Mouse (Mus musculus) midbrain, embryonic 11.5 days (tissue): ENCODE measurements around the gene Tacc2. TPM values are rescaled to one million over a fixed set of nuclear protein-coding genes. Genes with fewer than 3 reads are reported as not detected.
"Not testable (repeated sequence)": the region's sequence is repeated elsewhere in the genome, so short reads cannot be mapped to it uniquely, and the experiment has no call there.

Experiments used
- ATAC-seq: fragments of 200-750 bp; cut with Nextera tagmentation; 2 replicates; pipeline ENCODE4 v1.8.0; 2017; ENCODE audit warnings: moderate TSS enrichment, moderate library complexity; ENCODE audit not compliant: low FRiP score
- DNase-seq: peaks from one replicate; pipeline ENCODE4 v3.0.0; 2015; ENCODE audit warnings: low spot score; ENCODE audit errors: missing footprints
- H3K27ac ChIP-seq: fragments of 300-500 bp; sonication (generic); 2 replicates; pipeline ENCODE4 v1.5.1; 2014; ENCODE audit warnings: low read depth, low read length
- H3K27me3 ChIP-seq: fragments of 300-500 bp; sonication (generic); 2 replicates; pipeline ENCODE4 v1.6.1; 2014; ENCODE audit warnings: mild to moderate bottlenecking, low read length, moderate library complexity, mixed read lengths; ENCODE audit not compliant: control insufficient read depth, insufficient read depth
- H3K36me3 ChIP-seq: fragments of 300-500 bp; sonication (generic); 2 replicates; pipeline ENCODE4 v1.6.1; 2014; ENCODE audit warnings: mild to moderate bottlenecking, low read length, moderate library complexity, mixed read lengths; ENCODE audit not compliant: control insufficient read depth, insufficient read depth
- H3K4me1 ChIP-seq: fragments of 300-500 bp; sonication (generic); 2 replicates; pipeline ENCODE4 v1.6.1; 2014; ENCODE audit warnings: low read length; ENCODE audit not compliant: control insufficient read depth, insufficient read depth
- H3K4me2 ChIP-seq: fragments of 300-500 bp; sonication (generic); 2 replicates; pipeline ENCODE4 v1.6.1; 2014; ENCODE audit warnings: mild to moderate bottlenecking, moderate library complexity
- H3K4me3 ChIP-seq: fragments of 300-500 bp; sonication (generic); 2 replicates; pipeline ENCODE4 v1.5.1; 2014; ENCODE audit warnings: low read depth, low read length
- H3K9ac ChIP-seq: fragments of 300-500 bp; sonication (generic); 2 replicates; pipeline ENCODE4 v1.6.1; 2014; ENCODE audit warnings: low read length
- H3K9me3 ChIP-seq: fragments of 300-500 bp; sonication (generic); 2 replicates; pipeline ENCODE4 v1.6.1; 2016; ENCODE audit warnings: low read length; ENCODE audit not compliant: control insufficient read depth
- WGBS: fragments of 180-500 bp; shearing (Covaris S2); extraction: QIAGEN DNeasy Blood & Tissue Kit; methylation state at CpG from one replicate; pipeline ENCODE4 v1.1.7; 2014; 5-methylcytosine and 5-hydroxymethylcytosine counted together
- polyA plus RNA-seq: library from polyadenylated mRNA; unstranded; fragments of >200 nt; fragmentation: Nextera tagmentation; extraction: Ambion mirVana; gene quantifications from 2 replicates; pipeline ENCODE4 v1.2.1, GENCODE M21; 2014

Tacc2 gene
- 45.8 and 47.3 TPM in 2 replicates for polyA plus RNA-seq

DNA sequence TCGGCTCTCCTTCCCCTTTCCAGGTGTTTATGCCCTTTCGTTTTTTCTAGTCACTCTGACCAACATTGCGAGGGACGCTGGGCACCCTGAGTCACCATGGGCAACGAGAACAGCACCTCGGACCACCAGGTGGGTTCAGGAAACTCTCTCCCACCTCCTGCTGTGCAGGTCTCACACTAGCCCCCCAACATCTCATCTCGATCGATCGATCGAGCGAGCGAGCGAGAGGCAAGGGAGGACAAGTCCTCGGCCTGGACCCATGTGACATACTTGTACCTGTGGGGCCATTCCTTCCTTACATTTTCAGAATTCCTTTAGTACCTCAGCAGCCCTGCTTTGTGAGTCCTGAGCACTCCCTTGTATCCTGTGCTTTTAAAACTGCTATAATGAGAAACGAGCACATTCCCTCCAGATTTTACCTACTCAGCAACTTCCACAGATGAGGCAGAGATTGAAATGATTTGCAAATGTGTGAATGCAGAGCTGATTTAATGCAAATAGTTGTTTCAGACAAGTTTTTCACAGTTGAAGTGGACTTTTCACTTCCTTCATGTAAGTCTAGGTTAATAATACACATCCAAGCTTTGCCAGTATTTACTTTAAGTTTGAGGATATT is at the start of gene Tacc2:
Gene Tacc2 (plus strand): TSS at position 51 of the 616 bp plus-strand sequence.
- Histone ChIP-seq H3K9me3 (no peaks in the 10 kb centered on the region), H3K27ac (no peak within 1 kb of the TSS), H3K27me3 (no peaks in the 10 kb centered on the region), H3K4me3 (no peak within 1 kb of the TSS), H3K4me2 (no peak within 1 kb of the TSS), H3K4me1 (no peaks in the 10 kb centered on the region), H3K36me3 (no peaks in the 10 kb centered on the region), H3K9ac (no peak within 1 kb of the TSS)
- WGBS, result 54% methylated on average over 15 of the region's 15 CpGs
- DNase-seq, result peak; percentile 78
- no peak for ATAC-seq

DNA sequence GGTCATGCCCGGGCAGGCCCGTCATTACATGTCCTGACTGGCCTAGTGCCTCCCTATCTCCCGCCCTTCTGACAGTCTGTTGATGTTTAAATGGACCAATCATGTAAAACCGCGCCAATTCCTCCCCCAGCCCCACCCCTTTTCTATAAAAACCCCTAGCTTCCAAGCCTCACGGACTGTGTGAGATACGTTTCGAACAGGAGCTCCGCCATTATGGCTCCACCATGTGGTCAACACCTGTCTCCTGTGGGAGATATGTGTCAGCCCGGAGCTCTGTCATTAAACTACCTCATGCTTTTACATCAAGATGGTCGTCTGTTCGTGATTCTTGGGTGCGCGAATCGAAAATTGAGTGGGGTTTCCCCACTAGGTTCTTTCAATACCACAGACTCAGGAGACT is 46.1 kb upstream of the Tacc2 start:
- not testable (repeated sequence) for H3K9me3 ChIP-seq, H3K9ac ChIP-seq, H3K27ac ChIP-seq, H3K4me3 ChIP-seq, H3K27me3 ChIP-seq, H3K36me3 ChIP-seq, ATAC-seq, H3K4me2 ChIP-seq, DNase-seq, H3K4me1 ChIP-seq
- WGBS, result 98% methylated on average over 14 of the region's 15 CpGs

DNA sequence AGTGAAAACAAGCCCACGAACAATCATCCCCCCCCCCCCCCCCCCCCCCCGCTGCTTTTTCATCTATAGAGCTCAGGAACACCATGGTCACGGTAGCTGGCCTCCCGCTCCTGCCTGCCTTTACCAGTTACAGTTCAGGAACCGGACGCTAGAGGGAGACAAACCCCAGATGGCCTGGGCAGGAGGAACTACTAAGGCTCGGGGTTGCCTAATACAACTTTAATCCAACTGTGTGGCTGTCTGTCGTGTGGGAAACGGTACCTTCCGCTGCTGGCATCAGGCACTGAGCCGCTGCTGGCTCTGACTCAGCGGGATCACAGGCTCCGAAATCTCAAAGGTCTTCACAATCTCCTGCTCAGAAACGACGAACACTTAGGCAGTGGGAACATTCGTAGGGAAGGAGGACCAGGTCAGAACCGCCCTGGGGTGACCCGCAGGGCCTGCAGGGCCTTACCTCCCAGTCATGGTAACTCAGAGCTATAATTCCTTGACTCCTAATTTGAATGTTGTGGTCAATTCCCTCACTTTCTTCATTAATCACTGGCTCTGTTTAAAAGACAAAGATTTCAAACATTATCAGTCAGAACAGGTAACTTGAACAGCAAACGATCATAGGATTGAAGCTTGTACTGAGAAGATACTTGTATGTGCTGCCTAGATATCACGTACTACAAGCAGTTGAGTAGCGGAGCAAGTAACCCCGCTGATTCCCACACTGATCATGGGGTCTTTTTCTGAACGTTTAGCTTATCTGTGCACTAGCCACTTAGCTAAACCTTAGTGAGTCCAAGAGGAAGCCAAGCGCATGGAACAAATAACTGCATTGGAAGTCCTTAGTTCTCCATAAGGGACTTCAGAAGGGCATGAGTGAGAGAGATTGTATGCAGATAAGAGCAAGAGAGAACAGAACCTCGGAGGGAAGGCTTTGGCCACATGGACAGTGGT is 43.6 kb upstream of the Tacc2 start:
- peak; percentile 69 for ATAC-seq

DNA sequence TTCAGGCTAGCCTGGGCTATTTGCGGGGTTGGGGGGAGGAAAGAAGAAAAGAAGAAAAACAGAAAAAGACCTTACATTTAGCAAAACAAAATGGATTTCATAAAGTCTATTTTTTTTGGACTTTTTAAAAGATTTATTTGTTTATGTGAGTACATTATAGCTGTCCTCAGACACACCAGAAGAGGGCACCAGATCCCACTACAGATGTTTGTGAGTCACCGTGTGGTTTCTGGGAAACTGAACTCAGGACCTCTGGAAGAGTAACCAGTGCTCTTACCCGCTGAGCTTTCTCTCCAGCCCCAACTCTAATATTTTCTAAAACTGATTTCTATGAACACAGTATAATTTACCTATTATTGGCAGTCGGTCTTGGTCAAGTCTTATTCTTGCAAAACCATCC is 42.1 kb upstream of the Tacc2 start:
- no peak overlapping the region for H3K4me3 ChIP-seq
- DNase-seq, result peak; percentile 82

More for the DNA sequence above, 43.6 kb upstream of the Tacc2 start:
- Histone ChIP-seq H3K4me3 (no peak overlapping the region), H3K27me3 (no peaks in the 10 kb centered on the region), H3K4me2 (no peak overlapping the region), H3K27ac (no peak overlapping the region), H3K36me3 (peaks cover 13% of the 10 kb centered on the region), H3K9ac (no peak overlapping the region), H3K4me1 (no peaks in the 10 kb centered on the region), H3K9me3 (no peaks in the 10 kb centered on the region)
- WGBS, result 49% methylated on average over 23 of the region's 25 CpGs
- peak; percentile 99 for DNase-seq

DNA sequence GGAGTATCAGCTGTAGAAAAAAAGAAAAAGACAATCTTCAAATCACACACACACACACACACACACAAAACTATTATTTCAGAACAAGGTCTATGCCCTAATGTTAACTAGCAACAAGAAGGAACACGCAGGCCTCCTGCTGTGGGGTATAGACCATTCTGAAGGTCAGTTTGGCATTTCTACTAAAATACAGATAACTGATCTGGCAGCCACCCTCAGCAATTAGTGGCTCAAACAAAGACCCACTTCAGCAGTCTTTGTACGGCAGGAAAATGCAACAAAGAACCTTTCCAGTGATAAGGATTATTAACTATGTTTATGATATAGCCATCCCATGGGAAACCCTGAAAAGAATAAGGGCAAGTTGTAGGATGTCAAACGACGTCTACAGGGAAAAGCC is 40.2 kb upstream of the Tacc2 start:
- Histone ChIP-seq H3K36me3 (peaks cover 14% of the 10 kb centered on the region), H3K27ac (no peak overlapping the region)
- 97% methylated on average over 4 of the region's 4 CpGs for WGBS

More for the DNA sequence above, 42.1 kb upstream of the Tacc2 start:
- no peaks in the 10 kb centered on the region for H3K9me3 ChIP-seq
- no peaks in the 10 kb centered on the region for H3K4me1 ChIP-seq
- H3K9ac ChIP-seq, result no peak overlapping the region
- H3K36me3 ChIP-seq, result peaks cover 17% of the 10 kb centered on the region
- no peak overlapping the region for H3K27ac ChIP-seq
- no peak for ATAC-seq
- no peak overlapping the region for H3K4me2 ChIP-seq
- H3K27me3 ChIP-seq, result no peaks in the 10 kb centered on the region
- 88% methylated on average over 4 of the region's 4 CpGs for WGBS

DNA sequence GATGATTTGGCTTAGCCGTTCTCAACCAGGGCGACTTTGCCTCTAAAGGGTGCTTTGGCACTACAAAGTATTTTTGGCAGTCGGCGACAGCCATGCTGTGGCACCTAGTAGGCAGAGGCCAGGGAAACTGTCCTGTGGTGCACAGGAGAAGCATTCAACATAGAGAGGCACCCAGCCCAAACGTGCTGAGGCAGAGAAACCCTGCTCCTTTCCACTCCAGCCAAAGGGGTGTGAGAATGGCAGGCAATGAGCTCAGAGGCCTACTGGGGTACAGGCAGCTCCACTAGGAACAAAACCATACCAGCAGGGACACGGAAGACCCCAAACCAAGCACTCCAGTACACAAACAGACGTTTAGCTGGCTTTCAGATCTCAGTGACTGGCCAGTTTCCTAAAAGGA is 37.1 kb upstream of the Tacc2 start:
- peaks cover 26% of the 10 kb centered on the region for H3K36me3 ChIP-seq
- DNase-seq, result peak; percentile 69
- no peak overlapping the region for H3K27ac ChIP-seq
- H3K27me3 ChIP-seq, result no peaks in the 10 kb centered on the region
- no peak overlapping the region for H3K9ac ChIP-seq
- 0 out of 2 replicates have a peak, but pooled peaks cover 2% of the 10 kb centered on the region for H3K4me1 ChIP-seq
- 90% methylated on average over 7 of the region's 7 CpGs for WGBS
- no peaks in the 10 kb centered on the region for H3K9me3 ChIP-seq
- no peak overlapping the region for H3K4me3 ChIP-seq
- ATAC-seq, result no peak
- no peak overlapping the region for H3K4me2 ChIP-seq

More for the DNA sequence above, 40.2 kb upstream of the Tacc2 start:
- H3K9me3 ChIP-seq, result no peaks in the 10 kb centered on the region
- no peak for ATAC-seq
- no peak overlapping the region for H3K9ac ChIP-seq
- peak; percentile 54 for DNase-seq
- H3K27me3 ChIP-seq, result no peaks in the 10 kb centered on the region
- no peaks in the 10 kb centered on the region for H3K4me1 ChIP-seq
- no peak overlapping the region for H3K4me2 ChIP-seq
- no peak overlapping the region for H3K4me3 ChIP-seq

DNA sequence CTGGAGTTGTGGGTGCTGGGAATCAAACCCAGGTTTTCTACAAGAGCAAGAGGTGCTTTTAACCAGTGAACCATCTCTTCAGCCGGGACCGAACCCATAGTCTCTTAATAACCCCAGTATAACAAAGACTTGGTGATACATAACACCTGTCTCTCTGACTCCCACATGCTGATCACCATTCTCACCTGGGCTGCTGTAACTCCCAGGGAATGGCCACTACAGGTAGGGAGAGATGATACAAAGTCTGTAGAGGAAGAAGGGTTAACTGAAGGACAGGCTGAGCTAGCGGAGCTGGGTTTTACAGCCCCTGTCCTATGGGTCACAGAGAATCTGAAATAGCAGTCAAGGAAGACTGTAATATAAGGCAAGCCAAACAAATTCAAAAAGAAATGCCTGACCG is 34.1 kb upstream of the Tacc2 start:
- Histone ChIP-seq H3K27ac (no peak overlapping the region), H3K36me3 (peaks cover 22% of the 10 kb centered on the region), H3K9me3 (no peaks in the 10 kb centered on the region), H3K27me3 (no peaks in the 10 kb centered on the region), H3K4me1 (peaks cover 12% of the 10 kb centered on the region), H3K4me3 (no peak overlapping the region), H3K4me2 (no peak overlapping the region), H3K9ac (no peak overlapping the region)
- ATAC-seq (no peak), DNase-seq (peak; percentile 49)
- WGBS, result 98% methylated on average over 4 of the region's 4 CpGs

DNA sequence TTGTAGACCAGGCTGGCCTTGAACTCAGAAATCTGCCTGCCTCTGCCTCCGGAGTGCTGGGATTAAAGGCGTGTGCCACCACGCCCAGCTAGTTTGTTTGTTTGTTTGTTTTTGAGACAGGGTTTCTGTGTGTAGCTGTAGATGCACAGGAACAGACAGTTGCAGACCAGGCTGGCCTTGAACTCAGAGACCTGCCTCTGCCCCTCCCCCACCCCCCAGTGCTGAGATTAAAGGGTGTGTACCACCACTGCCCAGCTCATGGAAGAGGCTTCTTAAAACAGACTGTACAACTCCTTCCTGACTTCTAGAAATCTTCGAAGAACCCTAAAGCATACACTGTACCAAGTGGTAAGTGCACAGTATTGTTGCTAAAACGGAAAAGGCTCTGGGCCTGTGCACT is 31.8 kb upstream of the Tacc2 start:
- Histone ChIP-seq H3K4me1 (peaks cover 12% of the 10 kb centered on the region), H3K9ac (no peak overlapping the region), H3K4me3 (peak overlapping the region; percentile 85; the same call in 1 of the 2 replicates), H3K27me3 (no peaks in the 10 kb centered on the region), H3K27ac (no peak overlapping the region), H3K36me3 (peaks cover 15% of the 10 kb centered on the region), H3K4me2 (peak overlapping the region; percentile 92), H3K9me3 (no peaks in the 10 kb centered on the region)
- DNase-seq (peak; percentile 72), ATAC-seq (no peak)
- 91% methylated on average over 5 of the region's 5 CpGs for WGBS

DNA sequence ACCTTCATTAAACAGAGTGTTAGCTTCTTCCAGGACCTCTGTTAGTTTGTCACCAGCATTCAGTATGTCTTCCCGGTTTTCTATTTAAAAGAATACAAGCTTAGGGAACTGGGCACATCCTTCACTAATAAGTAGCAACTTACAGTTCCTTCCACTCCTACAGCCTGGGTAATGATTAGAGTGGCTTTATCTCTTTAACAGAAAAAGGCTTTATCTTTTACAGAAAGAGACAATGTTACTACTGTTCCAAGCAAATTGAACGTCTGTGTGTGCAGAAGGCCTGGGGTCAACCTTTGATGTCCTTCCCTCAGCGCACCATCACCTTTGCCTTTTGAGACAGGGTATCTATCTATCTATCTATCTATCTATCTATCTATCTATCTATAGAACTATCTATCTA is 31.3 kb upstream of the Tacc2 start:
- ATAC-seq, result no peak
- Histone ChIP-seq H3K27ac (no peak overlapping the region), H3K27me3 (no peaks in the 10 kb centered on the region), H3K4me2 (peak overlapping the region; percentile 92), H3K9me3 (no peaks in the 10 kb centered on the region), H3K9ac (peak overlapping the region; percentile 97), H3K4me3 (peak overlapping the region; percentile 85), H3K36me3 (peaks cover 15% of the 10 kb centered on the region; the same call in 1 of the 2 replicates), H3K4me1 (peaks cover 12% of the 10 kb centered on the region)
- peak; percentile 84 for DNase-seq
- WGBS, result 67% methylated on average over 3 of the region's 3 CpGs
